8 mouse cellular contexts compared by ENCODE assay signal in genomic region chr13:63305160-63306011, GRCm38 (mm10).
A peak's percentile ranks its signal among the peaks of the same experiment; 100 is the strongest.
DNase-seq lines count a peak whose midpoint lies in the region; ATAC-seq and TF ChIP-seq lines count a peak whose summit lies in the region.

No protein-coding gene starts in this region.

- no peak overlapping the region for H3K9ac ChIP-seq in embryonic facial prominence, embryonic 15.5 days
- H3K9ac ChIP-seq in stomach, postnatal 0 days (ENCODE audit: low read length) = no peak overlapping the region

- no peaks in the 10 kb centered on the region for H3K27me3 ChIP-seq in embryonic facial prominence, embryonic 15.5 days
- no peaks in the 10 kb centered on the region for H3K27me3 ChIP-seq in stomach, postnatal 0 days (ENCODE audit: control insufficient read depth, insufficient read depth, low read length)

- H3K4me3 ChIP-seq in embryonic facial prominence, embryonic 15.5 days (replicated peaks) = no peak overlapping the region
- no peak overlapping the region for H3K4me3 ChIP-seq in stomach, postnatal 0 days (ENCODE audit: low read depth, low read length)

- H3K4me1 ChIP-seq in embryonic facial prominence, embryonic 15.5 days = peaks cover 6% of the 10 kb centered on the region; the same call in 1 of the 2 replicates
- peaks cover 4% of the 10 kb centered on the region; the same call in 1 of the 2 replicates for H3K4me1 ChIP-seq in stomach, postnatal 0 days (replicated peaks; ENCODE audit: control insufficient read depth, insufficient read depth)

- 71% methylated on average over 16 of the region's 16 CpGs for WGBS in embryonic facial prominence, embryonic 15.5 days
- 52% methylated on average over 16 of the region's 16 CpGs for WGBS in stomach, postnatal 0 days

- TF ChIP-seq EP300 in stomach, postnatal 0 days (optimal IDR thresholded peaks at IDR 0.05) = no peak

- no peak overlapping the region for H3K4me2 ChIP-seq in embryonic facial prominence, embryonic 15.5 days (replicated peaks)
- no peak overlapping the region for H3K4me2 ChIP-seq in stomach, postnatal 0 days (replicated peaks; ENCODE audit: low read depth)

- TF ChIP-seq CTCF in stomach, postnatal 0 days (IDR thresholded peaks at IDR 0.05; ENCODE audit: low read depth) = no peak

- H3K27ac ChIP-seq in embryonic facial prominence, embryonic 15.5 days (replicated peaks) = peak overlapping the region; percentile 24
- peak overlapping the region; percentile 78 for H3K27ac ChIP-seq in stomach, postnatal 0 days (replicated peaks)

- peaks cover 36% of the 10 kb centered on the region for H3K36me3 ChIP-seq in embryonic facial prominence, embryonic 15.5 days
- H3K36me3 ChIP-seq in stomach, postnatal 0 days (ENCODE audit: control insufficient read depth, insufficient read depth, low read length) = peaks cover 20% of the 10 kb centered on the region

- ATAC-seq in embryonic facial prominence, embryonic 15.5 days (ENCODE audit: insufficient number of reproducible peaks, low FRiP score, low TSS enrichment, low read depth) = no peak; the same call in 1 of the 2 replicates
- ATAC-seq in stomach, postnatal 0 days (ENCODE audit: low FRiP score, low TSS enrichment) = peak; percentile 60

- no peaks in the 10 kb centered on the region for H3K9me3 ChIP-seq in embryonic facial prominence, embryonic 15.5 days (replicated peaks)
- no peaks in the 10 kb centered on the region for H3K9me3 ChIP-seq in stomach, postnatal 0 days (ENCODE audit: control insufficient read depth, low read length)

- intact Hi-C loops in left cerebral cortex, postnatal 25 days (cut with DNase I) = no loop called here

- DNase-seq in adrenal gland, adult 2 months = peak; percentile 65
- no peak for DNase-seq in adrenal gland, adult 8-10 months
- peak; percentile 54 to 57 for DNase-seq in left cerebral cortex, adult 9 months (ENCODE audit: low spot score in 2 of 2)
- DNase-seq in left cerebral cortex, postnatal 25 days (ENCODE audit: low spot score in 2 of 2) = no peak
- DNase-seq in layer of hippocampus, adult 9-11 months = peak; percentile 79
- peak; percentile 49 for DNase-seq in stomach, postnatal 0 days (ENCODE audit: low spot score)
- DNase-seq in frontal cortex, postnatal 10 days (ENCODE audit: low spot score in 2 of 2) = no peak

Comparison
In these comparisons a context has a peak if more than half of its experiments do, and no peak if none do; other contexts are left out.
1. DNase-seq: peak in adrenal gland, adult 2 months (single experiment), left cerebral cortex, adult 9 months (2 of 2), layer of hippocampus, adult 9-11 months (single experiment) and stomach, postnatal 0 days (single experiment); none in adrenal gland, adult 8-10 months (single experiment), left cerebral cortex, postnatal 25 days (0 of 2) and frontal cortex, postnatal 10 days (0 of 2).